Mouse (Mus musculus) C2C12 (cell line): ENCODE measurements around the gene Chst15. TPM values are rescaled to one million over a fixed set of nuclear protein-coding genes. Genes with fewer than 3 reads are reported as not detected.

Experiments
- H3K27me3 ChIP-seq: one replicate; pipeline ENCODE4 v1.6.1; 2011; ENCODE audit not compliant: control insufficient read depth, insufficient read depth, insufficient read length
- H3K36me3 ChIP-seq: one replicate; pipeline ENCODE4 v1.6.1; 2011; ENCODE audit not compliant: control insufficient read depth, insufficient read depth
- H3K4me3 ChIP-seq: one replicate; pipeline ENCODE4 v1.5.1; 2011; ENCODE audit warnings: mild to moderate bottlenecking, control low read depth; ENCODE audit not compliant: poor library complexity, insufficient read depth, severe bottlenecking
- H3K79me2 ChIP-seq: one replicate; pipeline ENCODE4 v1.6.1; 2011; ENCODE audit not compliant: control insufficient read depth, insufficient read depth
- H3K79me3 ChIP-seq: one replicate; pipeline ENCODE4 v1.6.1; 2011; ENCODE audit warnings: low read depth, control low read depth
- H3ac ChIP-seq: one replicate; pipeline ENCODE3; 2011; ENCODE audit warnings: low read depth; ENCODE audit not compliant: control insufficient read depth, insufficient read length
- CEBPB ChIP-seq: IDR thresholded peaks from one replicate; pipeline ENCODE4 v1.6.1; 2011; ENCODE audit warnings: low read depth, mild to moderate bottlenecking, control low read depth, moderate library complexity
- CTCF ChIP-seq: IDR thresholded peaks from one replicate; pipeline ENCODE4 v1.5.1; 2011; ENCODE audit not compliant: control insufficient read depth, insufficient read depth, insufficient read length
- FOSL1 ChIP-seq: IDR thresholded peaks from one replicate; pipeline ENCODE4 v1.8.0; 2011; ENCODE audit warnings: mild to moderate bottlenecking, low read length; ENCODE audit not compliant: poor library complexity, insufficient read depth, severe bottlenecking
- MAX ChIP-seq: IDR thresholded peaks from one replicate; pipeline ENCODE4 v1.6.1; 2011; ENCODE audit warnings: mild to moderate bottlenecking, control low read depth
- MYOD1 ChIP-seq: IDR thresholded peaks from one replicate; pipeline ENCODE4 v1.6.1; 2011; ENCODE audit warnings: low read depth; ENCODE audit not compliant: control insufficient read depth, insufficient read length
- MYOG ChIP-seq: IDR thresholded peaks from one replicate; pipeline ENCODE4 v1.6.1; 2011; ENCODE audit not compliant: control insufficient read depth, insufficient read length; ENCODE audit errors: extremely low read depth
- USF1 ChIP-seq: IDR thresholded peaks from one replicate; pipeline ENCODE4 v1.6.1; 2011; ENCODE audit warnings: low read depth, mild to moderate bottlenecking, control low read depth, moderate library complexity
- long read RNA-seq, 2 experiments: library from polyadenylated mRNA; unstranded; transcript quantifications; one replicate each; pipeline ENCODE4 v2.0.0; 2019 to 2020
- polyA plus RNA-seq: library from polyadenylated mRNA; unstranded; fragments of >200 nt; fragmentation: generic; extraction: Trizol; gene quantifications from one replicate; pipeline ENCODE4 v1.2.1, GENCODE M21; 2012; ENCODE audit warnings: missing spikeins

The Chst15 gene
- 8.9 TPM for polyA plus RNA-seq
- long read RNA-seq, experiment 1, full-length matches to known transcripts, result 4 of 7 reads
- long read RNA-seq, experiment 1, partial matches to known transcripts, result 0 of 7 reads
- long read RNA-seq, experiment 1, other reads (novel, unspliced or antisense), result 3 of 7 reads
- long read RNA-seq, experiment 2, full-length matches to known transcripts, result 25 of 30 reads
- long read RNA-seq, experiment 2, partial matches to known transcripts, result 1 of 30 reads
- long read RNA-seq, experiment 2, other reads (novel, unspliced or antisense), result 4 of 30 reads

GRCm38 (mm10) chr7:132317036-132317541 lies at the start of gene Chst15:
TSS of gene Chst15 (minus strand) at chr7:132317228.
- Histone ChIP-seq H3K27me3 (no peaks in the 10 kb centered on the region), H3K79me3 (peaks cover 7% of the 10 kb centered on the region), H3ac (peak within 1 kb of the TSS; percentile 86), H3K36me3 (no peaks in the 10 kb centered on the region), H3K4me3 (peak within 1 kb of the TSS; percentile 46), H3K79me2 (peaks cover 29% of the 10 kb centered on the region)
- peak; percentile 17 for TF ChIP-seq MYOD1
- peak; percentile 16 for TF ChIP-seq MAX
- no peak for TF ChIP-seq CEBPB

GRCm38 (mm10) chr7:132365703-132366384 lies 48.8 kb upstream of the Chst15 start:
- no peaks in the 10 kb centered on the region for H3K79me2 ChIP-seq
- TF ChIP-seq FOSL1 (no peak), CTCF (no peak), MAX (no peak), MYOG (no peak), USF1 (no peak), CEBPB (no peak), MYOD1 (no peak)
- no peak overlapping the region for H3K4me3 ChIP-seq
- H3K36me3 ChIP-seq, result no peaks in the 10 kb centered on the region
- H3K27me3 ChIP-seq, result no peaks in the 10 kb centered on the region
- no peak overlapping the region for H3ac ChIP-seq
- H3K79me3 ChIP-seq, result no peaks in the 10 kb centered on the region

- Histone ChIP-seq H3ac (no peak overlapping the region), H3K27me3 (no peaks in the 10 kb centered on the region), H3K79me3 (no peaks in the 10 kb centered on the region), H3K4me3 (no peak overlapping the region), H3K79me2 (no peaks in the 10 kb centered on the region), H3K36me3 (no peaks in the 10 kb centered on the region)
- TF ChIP-seq CTCF (no peak), MAX (no peak), MYOG (no peak), CEBPB (no peak), FOSL1 (no peak), MYOD1 (no peak), USF1 (no peak)
Observed at GRCm38 (mm10) chr7:132365111-132365510, 48.1 kb upstream of the Chst15 start.

- H3K36me3 ChIP-seq, result no peaks in the 10 kb centered on the region
- no peaks in the 10 kb centered on the region for H3K79me2 ChIP-seq
- H3K79me3 ChIP-seq, result no peaks in the 10 kb centered on the region
- H3K27me3 ChIP-seq, result no peaks in the 10 kb centered on the region
- no peak for TF ChIP-seq CEBPB
- TF ChIP-seq CTCF, result no peak
- TF ChIP-seq USF1, result no peak
- no peak for TF ChIP-seq MAX
- no peak for TF ChIP-seq MYOG
- no peak for TF ChIP-seq MYOD1
- TF ChIP-seq FOSL1, result no peak
- no peak overlapping the region for H3ac ChIP-seq
- no peak overlapping the region for H3K4me3 ChIP-seq
Observed at GRCm38 (mm10) chr7:132364506-132364905, 47.5 kb upstream of the Chst15 start.

- Histone ChIP-seq H3ac (no peak overlapping the region), H3K4me3 (no peak overlapping the region), H3K79me2 (no peaks in the 10 kb centered on the region), H3K27me3 (no peaks in the 10 kb centered on the region), H3K36me3 (no peaks in the 10 kb centered on the region), H3K79me3 (no peaks in the 10 kb centered on the region)
- TF ChIP-seq MAX (no peak), CEBPB (no peak), USF1 (no peak), MYOD1 (no peak), MYOG (no peak), FOSL1 (no peak), CTCF (no peak)
Observed at GRCm38 (mm10) chr7:132360336-132360735, 43.3 kb upstream of the Chst15 start.

- no peaks in the 10 kb centered on the region for H3K27me3 ChIP-seq
- no peak overlapping the region for H3K4me3 ChIP-seq
- no peaks in the 10 kb centered on the region for H3K79me2 ChIP-seq
- H3K36me3 ChIP-seq, result no peaks in the 10 kb centered on the region
- no peaks in the 10 kb centered on the region for H3K79me3 ChIP-seq
- no peak overlapping the region for H3ac ChIP-seq
- TF ChIP-seq MYOG (no peak), CEBPB (no peak), CTCF (no peak), MAX (no peak), FOSL1 (no peak), MYOD1 (no peak), USF1 (no peak)
Observed at GRCm38 (mm10) chr7:132358709-132359108, 41.7 kb upstream of the Chst15 start.
